Mouse (Mus musculus): ENCODE data around the gene Diexf. TPM values are rescaled to one million over a fixed set of nuclear protein-coding genes. Genes with fewer than 3 reads are reported as not detected.

The Diexf gene
- polyA plus RNA-seq, 1 experiment from 2014 or later = 12.6 TPM

DNA sequence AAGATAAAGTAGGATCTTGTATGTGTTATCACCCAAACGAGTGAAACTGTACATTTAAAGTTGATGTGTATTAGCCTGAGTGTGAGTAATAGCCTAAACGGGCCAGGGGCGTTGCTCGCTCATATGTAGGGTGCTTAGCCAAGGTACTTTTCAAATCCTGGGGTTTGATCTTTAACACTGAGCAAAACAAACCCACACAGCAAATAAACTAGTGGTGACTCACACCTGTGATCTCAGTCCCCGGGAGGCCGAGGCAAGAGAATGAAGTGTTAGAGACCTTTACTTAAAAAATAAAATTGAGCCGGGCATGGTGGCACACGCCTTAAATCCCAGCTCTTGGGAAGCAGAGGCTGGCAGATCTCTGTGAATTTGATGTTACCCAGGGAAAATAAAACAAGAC, 767 bp upstream of the Diexf start:
- no peaks in the 10 kb centered on the region for H3K27me3 ChIP-seq (ENCODE audit: control insufficient read depth, insufficient read depth, low read length)
- H3K9ac ChIP-seq (replicated peaks; ENCODE audit: low read depth, low read length) = peak overlapping the region; percentile 52; the same call in 1 of the 2 replicates
- no peak for ATAC-seq (ENCODE audit: low read depth)
- 87% methylated on average over 8 of the region's 8 CpGs for WGBS
- H3K4me1 ChIP-seq (ENCODE audit: control insufficient read depth, insufficient read depth, low read length) = peaks cover 7% of the 10 kb centered on the region
- H3K4me2 ChIP-seq (ENCODE audit: low read depth, low read length) = peak overlapping the region; percentile 53
- no peaks in the 10 kb centered on the region for H3K9me3 ChIP-seq (ENCODE audit: control insufficient read depth, low read length)
- H3K27ac ChIP-seq (ENCODE audit: low read depth, low read length) = peak overlapping the region; percentile 80; the same call in 1 of the 2 replicates
- no peaks in the 10 kb centered on the region; the same call in 1 of the 2 replicates for H3K36me3 ChIP-seq (ENCODE audit: control insufficient read depth, insufficient read depth, low read length)
- H3K4me3 ChIP-seq (ENCODE audit: low read depth, low read length) = peak overlapping the region; percentile 96; the same call in 1 of the 2 replicates

DNA sequence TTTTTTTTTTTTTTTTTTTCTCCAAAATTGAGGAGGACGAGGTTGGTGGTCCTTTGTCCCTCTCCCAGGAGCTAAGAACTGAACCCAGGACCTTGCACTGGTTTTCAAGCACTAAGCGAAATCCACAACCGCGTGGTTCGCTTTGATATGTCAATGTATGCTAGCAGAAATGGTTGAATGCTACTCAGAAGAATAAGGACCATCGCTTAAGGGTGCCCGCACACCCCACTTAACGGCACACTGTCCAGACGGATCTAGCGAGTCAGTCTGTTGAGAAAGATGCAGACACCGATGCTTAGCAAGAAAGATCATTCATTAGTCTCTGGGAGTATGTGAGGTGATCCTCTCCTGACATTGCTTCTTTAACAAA, 369 bp upstream of the Diexf start:
- Histone ChIP-seq H3K27ac (ENCODE audit: low read depth, low read length) (peak overlapping the region; percentile 80), H3K4me1 (ENCODE audit: control insufficient read depth, insufficient read depth, low read length) (peaks cover 7% of the 10 kb centered on the region), H3K27me3 (ENCODE audit: control insufficient read depth, insufficient read depth, low read length) (no peaks in the 10 kb centered on the region), H3K4me3 (ENCODE audit: low read depth, low read length) (peak overlapping the region; percentile 96), H3K9me3 (ENCODE audit: control insufficient read depth, low read length) (no peaks in the 10 kb centered on the region), H3K9ac (replicated peaks; ENCODE audit: low read depth, low read length) (peak overlapping the region; percentile 52), H3K4me2 (ENCODE audit: low read depth, low read length) (peak overlapping the region; percentile 53), H3K36me3 (ENCODE audit: control insufficient read depth, insufficient read depth, low read length) (no peaks in the 10 kb centered on the region; the same call in 1 of the 2 replicates)
- 26% methylated on average over 11 of the region's 11 CpGs for WGBS
- peak; percentile 60 for ATAC-seq (ENCODE audit: low read depth)

DNA sequence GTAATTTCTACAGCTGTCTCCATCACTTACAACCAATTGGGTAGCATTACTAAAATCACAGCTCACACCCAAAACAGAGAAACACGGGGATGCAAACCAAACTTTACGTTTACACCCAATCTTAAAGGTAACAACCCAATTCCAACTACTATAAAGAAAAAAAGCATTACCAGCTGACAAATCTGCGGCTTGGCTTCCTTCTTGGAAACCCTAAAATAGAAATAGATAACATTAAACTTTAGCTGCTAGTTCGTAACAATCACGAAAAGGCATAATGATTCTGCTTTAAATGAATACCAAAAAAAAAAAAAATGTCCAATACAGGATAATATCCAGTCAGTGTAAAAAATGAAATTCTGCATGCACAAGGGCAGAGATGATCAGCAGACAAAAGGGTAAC, 751 bp downstream of the Diexf start:
- peak overlapping the region; percentile 64 for H3K4me2 ChIP-seq (ENCODE audit: low read depth, low read length)

DNA sequence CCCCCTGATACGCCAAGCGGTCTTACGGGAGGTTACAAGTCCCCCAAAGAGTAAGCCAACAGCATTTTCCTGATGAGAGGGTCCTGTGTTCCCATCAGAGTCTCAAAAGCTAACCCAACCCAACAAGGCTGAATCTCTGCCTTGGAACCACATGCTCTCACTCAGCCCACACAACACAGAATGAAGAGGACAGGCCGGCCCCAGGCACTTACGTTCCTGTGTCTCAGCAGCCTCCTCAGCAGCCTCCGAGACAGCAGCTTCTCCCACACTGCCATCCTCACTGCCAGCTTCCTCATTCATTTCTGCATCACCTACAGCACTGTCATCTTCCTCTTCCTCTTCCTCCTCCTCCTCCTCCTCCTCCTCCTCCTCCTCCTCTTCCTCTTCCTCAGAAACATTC, 2.0 kb downstream of the Diexf start:
- no peak overlapping the region for H3K4me2 ChIP-seq (ENCODE audit: low read depth, low read length)
- peaks cover 7% of the 10 kb centered on the region for H3K4me1 ChIP-seq (ENCODE audit: control insufficient read depth, insufficient read depth, low read length)
- no peak overlapping the region for H3K4me3 ChIP-seq (ENCODE audit: low read depth, low read length)
- H3K27me3 ChIP-seq (ENCODE audit: control insufficient read depth, insufficient read depth, low read length) = no peaks in the 10 kb centered on the region
- no peak for ATAC-seq (ENCODE audit: low read depth)
- H3K27ac ChIP-seq (ENCODE audit: low read depth, low read length) = no peak overlapping the region
- no peaks in the 10 kb centered on the region for H3K9me3 ChIP-seq (ENCODE audit: control insufficient read depth, low read length)
- WGBS = 91% methylated on average over 6 of the region's 6 CpGs
- no peak overlapping the region for H3K9ac ChIP-seq (replicated peaks; ENCODE audit: low read depth, low read length)
- no peaks in the 10 kb centered on the region; the same call in none of the 2 replicates for H3K36me3 ChIP-seq (ENCODE audit: control insufficient read depth, insufficient read depth, low read length)

More for the DNA sequence above, 751 bp downstream of the Diexf start:
- Histone ChIP-seq H3K4me3 (ENCODE audit: low read depth, low read length) (peak overlapping the region; percentile 96), H3K36me3 (ENCODE audit: control insufficient read depth, insufficient read depth, low read length) (no peaks in the 10 kb centered on the region; the same call in 1 of the 2 replicates), H3K9me3 (ENCODE audit: control insufficient read depth, low read length) (no peaks in the 10 kb centered on the region), H3K4me1 (ENCODE audit: control insufficient read depth, insufficient read depth, low read length) (peaks cover 7% of the 10 kb centered on the region), H3K9ac (replicated peaks; ENCODE audit: low read depth, low read length) (peak overlapping the region; percentile 74), H3K27ac (ENCODE audit: low read depth, low read length) (no peak overlapping the region), H3K27me3 (ENCODE audit: control insufficient read depth, insufficient read depth, low read length) (no peaks in the 10 kb centered on the region)
- 30% methylated on average over 5 of the region's 5 CpGs for WGBS
- no peak for ATAC-seq (ENCODE audit: low read depth)

DNA sequence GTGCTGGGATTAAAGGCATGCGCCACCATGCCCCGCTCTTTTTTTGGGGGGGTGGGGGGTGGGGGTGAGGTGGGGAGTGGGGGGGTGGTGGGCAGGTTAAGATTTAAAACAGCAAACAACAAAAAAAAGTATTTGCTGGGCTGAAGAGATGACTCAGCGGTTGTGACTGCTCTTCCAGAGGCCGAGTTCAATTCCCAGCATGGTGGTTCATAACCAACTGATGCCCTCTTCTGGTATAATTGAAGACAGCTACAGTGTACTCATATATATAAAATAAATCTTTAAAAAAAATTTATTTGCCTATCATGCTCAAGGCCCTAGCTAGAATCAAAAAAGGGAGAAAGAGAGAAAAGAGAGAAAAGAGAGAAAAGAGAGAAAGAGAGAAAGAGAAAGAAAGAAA, 4.2 kb downstream of the Diexf start:
- no peak for ATAC-seq (ENCODE audit: low read depth)
- Histone ChIP-seq H3K9me3 (ENCODE audit: control insufficient read depth, low read length) (no peaks in the 10 kb centered on the region), H3K4me1 (ENCODE audit: control insufficient read depth, insufficient read depth, low read length) (peaks cover 7% of the 10 kb centered on the region), H3K27ac (ENCODE audit: low read depth, low read length) (no peak overlapping the region), H3K4me3 (ENCODE audit: low read depth, low read length) (no peak overlapping the region), H3K36me3 (ENCODE audit: control insufficient read depth, insufficient read depth, low read length) (peaks cover 22% of the 10 kb centered on the region), H3K9ac (replicated peaks; ENCODE audit: low read depth, low read length) (no peak overlapping the region), H3K27me3 (ENCODE audit: control insufficient read depth, insufficient read depth, low read length) (no peaks in the 10 kb centered on the region), H3K4me2 (ENCODE audit: low read depth, low read length) (no peak overlapping the region)
- 82% methylated on average over 4 of the region's 4 CpGs for WGBS

DNA sequence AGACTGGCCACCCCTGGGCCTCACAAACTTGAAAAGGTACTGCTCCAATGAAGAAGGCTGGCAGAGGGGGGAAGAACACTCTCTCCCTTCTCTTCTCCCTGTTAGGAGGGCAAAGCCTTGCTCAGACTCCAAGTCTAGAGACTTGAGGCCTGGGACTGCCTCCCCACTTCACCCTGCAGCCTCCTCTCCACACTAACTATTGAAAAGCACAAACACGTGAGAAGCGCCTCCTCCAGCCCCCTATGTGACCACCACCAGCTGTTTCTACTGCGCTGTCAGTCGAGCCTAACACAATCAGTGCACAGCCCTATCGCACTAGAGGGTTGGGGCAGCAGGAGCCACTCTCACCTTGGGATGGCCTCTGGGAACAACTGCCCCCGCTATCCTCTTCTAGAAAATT, 6.8 kb downstream of the Diexf start:
- 95% methylated on average over 6 of the region's 6 CpGs for WGBS
- H3K27ac ChIP-seq (ENCODE audit: low read depth, low read length) = no peak overlapping the region
- H3K27me3 ChIP-seq (ENCODE audit: control insufficient read depth, insufficient read depth, low read length) = no peaks in the 10 kb centered on the region
- no peaks in the 10 kb centered on the region for H3K9me3 ChIP-seq (ENCODE audit: control insufficient read depth, low read length)
- H3K4me2 ChIP-seq (ENCODE audit: low read depth, low read length) = no peak overlapping the region
- no peaks in the 10 kb centered on the region for H3K4me1 ChIP-seq (ENCODE audit: control insufficient read depth, insufficient read depth, low read length)
- H3K36me3 ChIP-seq (ENCODE audit: control insufficient read depth, insufficient read depth, low read length) = peaks cover 41% of the 10 kb centered on the region
- no peak for ATAC-seq (ENCODE audit: low read depth)
- no peak overlapping the region for H3K9ac ChIP-seq (replicated peaks; ENCODE audit: low read depth, low read length)
- H3K4me3 ChIP-seq (ENCODE audit: low read depth, low read length) = no peak overlapping the region

DNA sequence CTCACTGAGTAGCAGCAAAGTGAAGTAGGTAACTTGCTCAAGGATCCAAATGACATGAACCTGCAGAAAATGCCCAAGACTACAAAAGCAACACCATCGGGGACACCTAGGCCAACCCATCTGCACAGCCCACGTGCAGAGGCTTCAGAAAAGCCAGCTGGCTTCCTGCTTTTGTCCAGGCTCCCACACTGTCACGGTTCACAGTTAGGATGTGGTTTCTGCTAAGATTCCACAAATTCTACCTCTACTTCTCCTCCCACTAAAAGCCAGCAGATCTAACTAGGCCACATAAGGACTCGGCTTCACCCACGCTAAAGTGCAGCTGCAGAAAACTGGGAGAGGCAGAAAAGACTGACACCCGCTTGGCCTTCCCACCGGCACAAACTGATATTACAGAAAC, 7.3 kb downstream of the Diexf start:
- Histone ChIP-seq H3K4me1 (ENCODE audit: control insufficient read depth, insufficient read depth, low read length) (no peaks in the 10 kb centered on the region), H3K9ac (replicated peaks; ENCODE audit: low read depth, low read length) (no peak overlapping the region), H3K27me3 (ENCODE audit: control insufficient read depth, insufficient read depth, low read length) (no peaks in the 10 kb centered on the region), H3K9me3 (ENCODE audit: control insufficient read depth, low read length) (no peaks in the 10 kb centered on the region), H3K4me2 (ENCODE audit: low read depth, low read length) (no peak overlapping the region), H3K27ac (ENCODE audit: low read depth, low read length) (no peak overlapping the region), H3K4me3 (ENCODE audit: low read depth, low read length) (no peak overlapping the region), H3K36me3 (ENCODE audit: control insufficient read depth, insufficient read depth, low read length) (peaks cover 46% of the 10 kb centered on the region)
- no peak for ATAC-seq (ENCODE audit: low read depth)
- 94% methylated on average over 7 of the region's 7 CpGs for WGBS

DNA sequence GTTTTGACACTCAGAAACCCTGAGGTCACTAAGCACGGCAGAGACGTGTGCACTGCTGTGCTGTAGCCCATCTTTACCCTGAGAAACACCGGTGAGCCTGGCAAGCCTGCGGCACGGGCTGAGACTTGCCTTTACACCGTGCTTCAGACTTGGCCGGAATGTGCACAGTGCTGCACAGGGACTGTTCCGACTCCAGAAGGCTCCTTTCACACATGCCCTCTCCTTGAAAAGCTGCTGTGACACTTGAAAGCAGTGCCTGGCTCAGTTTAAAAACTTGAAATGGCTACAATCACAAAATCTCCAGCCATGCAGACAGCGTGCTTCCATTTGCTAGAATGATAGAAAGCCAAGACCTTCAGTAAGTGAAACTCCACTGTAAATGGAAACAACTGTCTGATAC, 18.0 kb downstream of the Diexf start:
- H3K27ac ChIP-seq (ENCODE audit: low read depth, low read length) = no peak overlapping the region
- no peaks in the 10 kb centered on the region for H3K9me3 ChIP-seq (ENCODE audit: control insufficient read depth, low read length)
- H3K4me1 ChIP-seq (ENCODE audit: control insufficient read depth, insufficient read depth, low read length) = no peaks in the 10 kb centered on the region
- no peak overlapping the region for H3K4me2 ChIP-seq (ENCODE audit: low read depth, low read length)
- no peak overlapping the region for H3K4me3 ChIP-seq (ENCODE audit: low read depth, low read length)
- H3K9ac ChIP-seq (replicated peaks; ENCODE audit: low read depth, low read length) = no peak overlapping the region
- 98% methylated on average over 9 of the region's 9 CpGs for WGBS
- no peaks in the 10 kb centered on the region for H3K27me3 ChIP-seq (ENCODE audit: control insufficient read depth, insufficient read depth, low read length)
- H3K36me3 ChIP-seq (ENCODE audit: control insufficient read depth, insufficient read depth, low read length) = peaks cover 65% of the 10 kb centered on the region
- ATAC-seq (ENCODE audit: low read depth) = no peak

DNA sequence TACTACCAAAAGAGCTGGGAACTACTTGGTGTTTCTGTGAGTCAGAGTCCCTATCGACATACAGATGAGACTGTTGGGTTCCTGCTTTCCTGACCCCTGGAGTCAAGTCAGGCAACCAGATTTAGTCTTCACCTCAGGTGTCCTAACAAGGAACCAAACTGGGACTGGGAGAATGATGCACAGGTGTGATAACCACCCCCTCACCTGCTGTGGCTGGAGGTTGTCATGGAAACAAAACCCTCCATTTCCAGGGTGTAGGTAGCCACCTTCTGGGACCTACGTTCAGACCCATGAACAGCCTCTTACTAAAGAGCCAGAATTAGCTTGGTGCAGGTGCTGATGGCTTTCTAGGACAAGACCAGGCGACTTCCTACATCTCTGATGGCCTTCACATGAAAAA, 27.1 kb downstream of the Diexf start:
- H3K4me3 ChIP-seq (ENCODE audit: low read depth, low read length) = no peak overlapping the region
- H3K27me3 ChIP-seq (ENCODE audit: control insufficient read depth, insufficient read depth, low read length) = no peaks in the 10 kb centered on the region
- peaks cover 17% of the 10 kb centered on the region for H3K36me3 ChIP-seq (ENCODE audit: control insufficient read depth, insufficient read depth, low read length)
- no peak overlapping the region for H3K4me2 ChIP-seq (ENCODE audit: low read depth, low read length)
- H3K9ac ChIP-seq (replicated peaks; ENCODE audit: low read depth, low read length) = no peak overlapping the region
- ATAC-seq (ENCODE audit: low read depth) = no peak
- WGBS = 85% methylated on average over 3 of the region's 3 CpGs
- H3K27ac ChIP-seq (ENCODE audit: low read depth, low read length) = no peak overlapping the region
- no peaks in the 10 kb centered on the region for H3K9me3 ChIP-seq (ENCODE audit: control insufficient read depth, low read length)
- H3K4me1 ChIP-seq (ENCODE audit: control insufficient read depth, insufficient read depth, low read length) = no peaks in the 10 kb centered on the region
